Mouse (Mus musculus): ENCODE results near the gene Tmem179. TPM values are rescaled to one million over a fixed set of nuclear protein-coding genes. Genes with fewer than 3 reads are reported as not detected.

The Tmem179 gene
- polyA plus RNA-seq, 1 experiment from 2014 or later = 84.0 TPM

GRCm38 (mm10) chr12:112457839-112458238 lies 58.7 kb downstream of the Tmem179 start:
- Histone ChIP-seq H3K27me3 (replicated peaks) (peaks cover 13% of the 10 kb centered on the region), H3K4me1 (peaks cover 15% of the 10 kb centered on the region), H3K9ac (replicated peaks) (no peak overlapping the region), H3K4me2 (no peak overlapping the region), H3K9me3 (replicated peaks) (no peaks in the 10 kb centered on the region), H3K36me3 (no peaks in the 10 kb centered on the region), H3K4me3 (replicated peaks) (no peak overlapping the region), H3K27ac (replicated peaks) (no peak overlapping the region)
- ATAC-seq (ENCODE audit: low FRiP score) = peak; percentile 54; the same call in 1 of the 2 replicates
- WGBS = 9% methylated on average over 4 of the region's 4 CpGs

GRCm38 (mm10) chr12:112456144-112456713 lies 60.3 kb downstream of the Tmem179 start:
- Histone ChIP-seq H3K4me2 (no peak overlapping the region), H3K9me3 (replicated peaks) (no peaks in the 10 kb centered on the region), H3K27me3 (replicated peaks) (peaks cover 13% of the 10 kb centered on the region), H3K36me3 (no peaks in the 10 kb centered on the region), H3K4me3 (replicated peaks) (no peak overlapping the region), H3K4me1 (peaks cover 8% of the 10 kb centered on the region; the same call in 1 of the 2 replicates), H3K9ac (replicated peaks) (no peak overlapping the region), H3K27ac (replicated peaks) (no peak overlapping the region)
- no peak for ATAC-seq (ENCODE audit: low FRiP score)
- WGBS = 83% methylated on average over 6 of the region's 6 CpGs

- Histone ChIP-seq H3K4me2 (no peak overlapping the region), H3K36me3 (no peaks in the 10 kb centered on the region), H3K9ac (replicated peaks) (no peak overlapping the region), H3K4me3 (replicated peaks) (no peak overlapping the region), H3K27ac (replicated peaks) (no peak overlapping the region), H3K9me3 (replicated peaks) (no peaks in the 10 kb centered on the region), H3K27me3 (replicated peaks) (peaks cover 6% of the 10 kb centered on the region), H3K4me1 (peaks cover 14% of the 10 kb centered on the region; the same call in 1 of the 2 replicates)
- ATAC-seq (ENCODE audit: low FRiP score) = no peak
- WGBS = 75% methylated on average over 9 of the region's 9 CpGs
These were observed 64.7 kb downstream of the Tmem179 start for GRCm38 (mm10) chr12:112451826-112452225.

DNA sequence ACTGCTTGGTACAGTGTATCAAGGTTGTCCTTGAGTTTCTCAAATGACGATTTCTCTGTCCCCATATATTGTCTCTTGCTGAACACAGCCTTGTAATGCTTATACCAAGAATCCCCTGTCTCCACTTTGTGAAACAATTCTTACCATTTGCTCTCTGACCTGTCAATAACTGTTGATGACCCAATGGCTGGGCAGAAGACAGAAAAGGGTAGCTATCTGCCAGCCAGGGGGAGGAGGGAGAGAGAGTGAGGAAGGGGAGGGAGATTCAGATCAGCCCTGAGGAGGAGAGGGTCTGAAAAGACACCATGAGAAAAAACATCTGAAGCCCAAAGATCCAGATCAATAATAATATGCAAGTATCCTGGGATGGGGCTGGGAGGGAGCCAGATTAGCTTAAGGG lies 65.2 kb downstream of the Tmem179 start:
- peaks cover 5% of the 10 kb centered on the region for H3K27me3 ChIP-seq (replicated peaks)
- H3K9me3 ChIP-seq (replicated peaks) = no peaks in the 10 kb centered on the region
- WGBS = 94% methylated on average over 1 of the region's 1 CpGs
- no peak for ATAC-seq (ENCODE audit: low FRiP score)
- H3K4me1 ChIP-seq = peaks cover 14% of the 10 kb centered on the region; the same call in 1 of the 2 replicates
- H3K27ac ChIP-seq (replicated peaks) = no peak overlapping the region
- H3K9ac ChIP-seq (replicated peaks) = no peak overlapping the region
- H3K4me3 ChIP-seq (replicated peaks) = no peak overlapping the region
- H3K4me2 ChIP-seq = no peak overlapping the region
- H3K36me3 ChIP-seq = no peaks in the 10 kb centered on the region

DNA sequence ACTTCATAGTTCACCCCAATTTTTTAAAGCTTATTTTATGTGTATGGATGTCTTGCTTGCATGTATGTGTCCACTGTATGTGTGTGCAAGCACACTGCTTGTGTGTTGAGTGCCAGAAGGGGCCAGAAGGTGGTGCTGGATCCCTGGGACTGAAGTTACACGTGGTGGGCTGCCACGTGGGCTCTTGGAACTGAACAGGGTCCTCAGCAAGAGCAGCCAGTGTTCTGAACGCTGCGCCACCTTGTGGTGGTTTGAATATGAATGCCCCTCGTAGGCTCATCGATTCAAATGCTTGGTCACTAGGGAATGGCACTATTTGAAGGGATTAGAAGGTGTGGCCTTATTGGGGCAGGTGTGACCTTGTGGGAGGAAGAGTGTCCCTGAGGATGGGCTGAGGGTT lies 65.7 kb downstream of the Tmem179 start:
- H3K9ac ChIP-seq (replicated peaks) = no peak overlapping the region
- H3K9me3 ChIP-seq (replicated peaks) = no peaks in the 10 kb centered on the region
- H3K4me2 ChIP-seq = no peak overlapping the region
- WGBS = 28% methylated on average over 6 of the region's 6 CpGs
- H3K36me3 ChIP-seq = no peaks in the 10 kb centered on the region
- peaks cover under 1% of the 10 kb centered on the region for H3K27me3 ChIP-seq (replicated peaks)
- H3K4me3 ChIP-seq (replicated peaks) = no peak overlapping the region
- ATAC-seq (ENCODE audit: low FRiP score) = no peak
- H3K27ac ChIP-seq (replicated peaks) = no peak overlapping the region
- peaks cover 14% of the 10 kb centered on the region; the same call in 1 of the 2 replicates for H3K4me1 ChIP-seq

Other genes starting within 250 kb of the Tmem179 start
- gene A530016L24Rik, start 27.3 kb downstream of the Tmem179 start, polyA plus RNA-seq (2015; fragmentation: Nextera tagmentation; extraction: Ambion mirVana) = 0.06 and 0.20 TPM in 2 replicates
- gene Inf2, start 72.0 kb upstream of the Tmem179 start, polyA plus RNA-seq (2015; fragmentation: Nextera tagmentation; extraction: Ambion mirVana) = 1.7 and 2.5 TPM in 2 replicates
- 7.6 and 8.6 TPM in 2 replicates for gene Adssl1, start 103.3 kb upstream of the Tmem179 start, polyA plus RNA-seq (2015; fragmentation: Nextera tagmentation; extraction: Ambion mirVana)
- 48.0 and 96.7 TPM in 2 replicates for gene Siva1, start 127.9 kb upstream of the Tmem179 start, polyA plus RNA-seq (2015; fragmentation: Nextera tagmentation; extraction: Ambion mirVana)
- 70.5 and 120 TPM in 2 replicates for gene Akt1, start 158.1 kb upstream of the Tmem179 start, polyA plus RNA-seq (2015; fragmentation: Nextera tagmentation; extraction: Ambion mirVana)
- gene Zbtb42, start 162.1 kb upstream of the Tmem179 start, polyA plus RNA-seq (2015; fragmentation: Nextera tagmentation; extraction: Ambion mirVana) = 1.8 and 2.4 TPM in 2 replicates
- 34.7 and 43.3 TPM in 2 replicates for gene Cep170b, start 203.7 kb upstream of the Tmem179 start, polyA plus RNA-seq (2015; fragmentation: Nextera tagmentation; extraction: Ambion mirVana)
- 8.4 and 42.0 TPM in 2 replicates for gene Pld4, start 243.9 kb upstream of the Tmem179 start, polyA plus RNA-seq (2015; fragmentation: Nextera tagmentation; extraction: Ambion mirVana)